Mouse (Mus musculus): Measurements from ENCODE around the gene Adgrg6. TPM values are rescaled to one million over a fixed set of nuclear protein-coding genes. Genes with fewer than 3 reads are reported as not detected.

The Adgrg6 gene
- 1.7 and 2.6 TPM in 2 replicates for polyA plus RNA-seq (2015; fragmentation: Nextera tagmentation; extraction: Ambion mirVana)

DNA sequence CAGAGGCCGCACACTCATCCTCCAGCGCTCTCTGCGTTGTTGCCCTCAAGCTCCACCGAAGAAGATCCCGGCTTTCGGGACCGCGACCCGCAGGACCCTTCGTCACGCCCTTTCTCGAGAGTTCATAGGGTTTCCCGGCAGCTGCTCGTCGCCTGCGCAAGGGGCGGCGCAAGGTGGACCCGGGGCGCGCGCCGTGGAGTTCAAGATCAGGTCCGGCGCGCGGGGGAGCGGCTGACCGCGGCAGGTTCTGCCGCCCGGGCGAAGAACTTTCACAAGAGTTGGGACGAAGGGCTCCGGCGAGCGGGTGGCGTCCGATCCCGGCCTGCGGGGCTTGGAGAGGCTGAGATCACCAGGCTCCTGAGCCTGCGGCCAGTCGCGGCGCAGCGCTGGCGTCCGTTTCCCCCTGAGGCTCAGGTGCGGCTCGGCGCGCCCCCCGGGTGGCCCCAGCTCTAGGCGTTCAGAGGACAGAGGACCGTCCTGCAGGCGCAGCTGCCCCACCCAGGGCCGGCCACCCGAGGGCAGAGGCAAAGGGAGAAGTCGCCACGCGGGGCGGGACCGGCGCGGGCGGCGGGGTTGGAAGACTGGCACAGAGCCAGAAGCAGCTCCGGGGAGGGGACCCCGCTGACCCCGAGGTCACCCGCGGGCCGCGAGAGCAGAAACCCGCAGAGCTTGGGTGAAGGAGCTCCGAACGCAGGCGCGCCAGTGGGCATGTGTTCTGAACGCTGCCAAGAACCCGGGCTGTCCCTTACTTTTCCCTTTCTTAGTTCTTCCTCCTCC is at the start of gene Adgrg6:
Adgrg6 (minus strand) TSS at position 719 of the 777 bp plus-strand sequence.

Other genes with a start within 250 kb of the Adgrg6 start
- gene Vta1, start 159.9 kb upstream of the Adgrg6 start, polyA plus RNA-seq (2015; fragmentation: Nextera tagmentation; extraction: Ambion mirVana), result 50.2 and 52.7 TPM in 2 replicates
- not detected in 2 replicates for gene Nmbr, start 159.9 kb upstream of the Adgrg6 start, polyA plus RNA-seq (2015; fragmentation: Nextera tagmentation; extraction: Ambion mirVana)
- gene Gje1, start 172.6 kb upstream of the Adgrg6 start, polyA plus RNA-seq (2015; fragmentation: Nextera tagmentation; extraction: Ambion mirVana), result not detected in 2 replicates

Data from skeletal muscle tissue, postnatal 0 days (tissue).